Mouse (Mus musculus) spleen, postnatal 4 days (tissue): ENCODE data around the gene Olfr866.

Experiments used
- DNase-seq, 2 experiments: peaks; one replicate each; pipeline ENCODE4 v3.0.0; 2022; ENCODE audit warnings: low spot score in 2 of 2

Gene Olfr866

DNA sequence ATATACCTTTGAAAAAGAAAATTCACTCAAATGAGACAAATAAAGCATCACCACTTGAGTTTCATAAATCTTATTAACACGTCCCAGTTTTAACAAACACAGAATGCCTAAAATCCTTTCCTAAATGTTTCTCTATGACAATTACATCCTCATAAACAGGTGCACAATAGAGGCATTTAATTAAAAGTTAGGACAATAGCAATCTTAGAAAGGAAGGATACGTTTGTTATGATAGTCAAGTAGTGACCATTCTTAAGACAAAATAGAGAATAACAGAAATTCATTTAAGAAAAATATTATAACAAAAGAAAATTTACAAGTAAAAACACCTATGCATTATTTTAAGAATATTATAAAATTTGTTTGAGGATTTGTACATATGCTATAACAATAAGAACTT, at the start of gene Olfr866:
Olfr866 (minus strand) TSS at position 101 of the 400 bp plus-strand sequence.
- DNase-seq, result no peak

DNA sequence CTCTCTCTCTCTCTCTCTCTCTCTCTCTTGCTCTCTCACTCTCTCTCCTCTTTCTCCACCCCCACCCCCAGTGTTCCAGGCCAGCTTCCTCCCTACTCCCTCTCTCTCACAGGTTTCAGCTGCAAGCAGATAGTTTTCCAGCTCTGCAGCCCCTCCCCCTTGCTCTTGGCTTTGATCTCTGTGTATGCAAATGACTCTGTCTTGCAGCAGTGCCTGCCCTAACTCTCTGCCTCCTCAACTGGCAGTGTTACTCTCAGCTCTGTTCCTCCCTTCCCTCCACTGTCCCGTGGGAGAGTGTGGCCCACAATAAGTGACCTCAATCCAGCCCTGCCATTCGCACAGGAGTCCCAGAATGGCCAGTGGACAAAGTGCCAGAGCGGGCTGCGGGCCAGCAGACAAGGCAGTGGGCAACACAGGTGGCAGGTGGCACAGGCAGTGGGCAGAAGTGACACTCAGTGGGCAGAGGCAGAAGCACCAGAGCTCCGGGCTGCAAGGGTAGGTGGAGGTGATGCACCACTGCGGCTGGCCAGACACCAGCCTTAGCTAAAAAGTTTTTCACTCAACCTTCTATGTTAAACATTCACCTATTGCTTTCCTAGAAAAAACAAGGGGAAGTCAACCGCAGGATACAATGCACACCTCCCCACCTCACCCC, 45.8 kb upstream of the Olfr866 start:
- DNase-seq, result no peak

DNA sequence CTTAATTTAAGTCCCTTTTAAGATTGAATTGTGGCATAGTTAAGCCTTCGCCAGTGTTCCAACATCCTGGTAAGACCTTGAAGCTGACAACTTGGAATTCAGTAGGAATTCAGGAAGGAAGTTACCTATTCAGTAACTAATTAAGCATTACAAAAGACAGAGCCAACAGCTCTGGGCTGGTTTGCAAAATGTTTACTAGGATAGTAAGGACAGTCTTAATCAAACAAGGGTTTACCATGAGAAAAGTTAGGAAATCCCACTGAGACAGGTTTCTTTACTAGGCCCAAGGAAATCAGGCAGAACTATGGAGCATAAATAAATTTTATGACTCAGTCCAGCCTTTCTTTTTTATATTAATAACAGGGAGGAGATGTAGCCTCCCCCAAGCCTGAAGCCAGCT, 43.5 kb upstream of the Olfr866 start:
- DNase-seq, result no peak

DNA sequence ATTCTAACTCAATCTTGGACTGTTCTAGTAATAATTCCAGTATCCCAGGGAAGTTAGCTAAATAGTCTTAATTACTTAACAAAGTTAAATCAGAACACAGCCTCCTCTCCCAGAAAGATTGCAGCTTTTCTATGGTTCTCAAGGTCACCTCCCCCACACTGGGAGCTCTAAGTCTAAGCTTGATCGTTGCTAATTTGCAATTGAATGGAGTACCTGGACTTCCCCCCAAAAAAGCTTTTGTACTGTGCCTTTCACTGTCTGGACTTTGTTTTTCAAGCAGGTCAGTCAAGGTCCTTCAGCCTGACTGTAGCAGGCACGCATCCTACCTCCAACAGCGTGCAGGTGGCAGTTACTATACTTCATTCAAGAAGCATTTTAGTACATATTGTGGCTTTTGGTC, 42.4 kb upstream of the Olfr866 start:
- DNase-seq, result no peak

DNA sequence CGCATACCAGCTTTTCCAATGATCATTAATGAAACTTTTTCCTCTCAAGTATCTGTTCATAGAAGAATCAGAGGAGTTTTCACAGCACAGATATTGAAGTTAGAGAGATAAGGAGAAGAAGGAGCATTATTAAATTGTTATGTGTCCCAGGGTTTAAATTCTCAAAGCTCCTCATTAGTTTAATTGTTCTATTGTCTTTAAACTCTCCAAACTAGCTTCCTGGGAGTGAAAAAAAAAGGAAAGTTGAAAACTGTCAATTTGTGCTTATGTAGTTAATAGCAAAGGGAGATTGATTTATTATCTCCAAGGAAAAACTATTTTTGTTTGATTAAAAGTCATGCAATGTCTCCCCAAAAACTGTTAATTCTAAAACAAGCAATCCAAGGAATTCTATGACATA, 29.6 kb upstream of the Olfr866 start, which contains the start of gene Olfr867:
Olfr867 (minus strand) TSS at position 101 of the 400 bp plus-strand sequence.
- no peak for DNase-seq

DNA sequence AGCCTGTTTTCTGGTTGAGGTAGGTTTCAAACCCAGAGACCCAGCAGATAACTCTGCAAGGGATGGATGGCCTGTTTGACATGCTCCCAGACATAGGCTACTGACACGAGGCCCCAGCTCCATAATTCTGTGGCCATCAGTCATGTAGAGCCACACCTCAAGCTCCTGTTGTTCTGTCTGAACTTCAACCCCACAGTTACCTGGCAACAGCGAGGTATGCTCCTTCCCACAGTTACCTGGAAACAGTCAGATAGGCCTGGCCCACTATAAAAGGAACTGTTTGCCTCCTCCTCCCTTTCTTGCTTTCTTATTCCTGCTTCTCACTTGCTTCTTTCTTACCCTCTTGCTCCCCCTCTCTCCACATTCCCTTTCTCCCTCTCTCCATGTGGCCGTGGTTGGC, 20.1 kb upstream of the Olfr866 start:
- DNase-seq, result no peak
